8 mouse cellular contexts compared by ENCODE assay signal in genomic region chr4:129049306-129050011, GRCm38 (mm10). TPM values are rescaled to one million over a fixed set of nuclear protein-coding genes. Genes with fewer than 3 reads are reported as not detected.
DNase-seq lines count a peak whose midpoint lies in the region; ATAC-seq lines count a peak whose summit lies in the region.

No protein-coding gene starts in this region.

- H3K9me3 ChIP-seq in heart, embryonic 12.5 days (replicated peaks): no peaks in the 10 kb centered on the region
- no peaks in the 10 kb centered on the region for H3K9me3 ChIP-seq in embryonic facial prominence, embryonic 15.5 days (replicated peaks)
- no peaks in the 10 kb centered on the region for H3K9me3 ChIP-seq in stomach, embryonic 16.5 days (replicated peaks; ENCODE audit: control insufficient read depth, low read length)

- H3K9ac ChIP-seq in heart, embryonic 12.5 days: peak overlapping the region; percentile 64
- peak overlapping the region; percentile 18; the same call in 1 of the 2 replicates for H3K9ac ChIP-seq in embryonic facial prominence, embryonic 15.5 days
- peak overlapping the region; percentile 74 for H3K9ac ChIP-seq in stomach, embryonic 16.5 days (ENCODE audit: low read length)

- intact Hi-C loops in heart, postnatal 25 days (cut with DNase I): loop anchor here (10.0 kb wide), 1 partner anchor 55 kb away; the partner anchor contains the start of gene Ak2

- no peak for DNase-seq in heart, postnatal 25 days (ENCODE audit: low spot score)
- peak; percentile 59 for DNase-seq in R1 (ENCODE audit: low read depth, low spot score)
- peak; percentile 29 to 52 for DNase-seq in kidney, postnatal 4 days
- peak; percentile 36 for DNase-seq in mesoderm, embryonic 11.5 days (ENCODE audit: low read depth, low spot score)
- DNase-seq in gastrocnemius, postnatal 25 days: no peak

- peak overlapping the region; percentile 60 for H3K4me3 ChIP-seq in heart, embryonic 12.5 days
- H3K4me3 ChIP-seq in embryonic facial prominence, embryonic 15.5 days (replicated peaks): peak overlapping the region; percentile 48
- H3K4me3 ChIP-seq in stomach, embryonic 16.5 days (replicated peaks; ENCODE audit: low read length): peak overlapping the region; percentile 64

- peaks cover 34% of the 10 kb centered on the region for H3K27me3 ChIP-seq in heart, embryonic 12.5 days (replicated peaks)
- H3K27me3 ChIP-seq in embryonic facial prominence, embryonic 15.5 days: peaks cover 27% of the 10 kb centered on the region
- peaks cover 11% of the 10 kb centered on the region for H3K27me3 ChIP-seq in stomach, embryonic 16.5 days (ENCODE audit: control insufficient read depth, insufficient read depth, low read length)

- H3K4me1 ChIP-seq in heart, embryonic 12.5 days (replicated peaks): peaks cover 25% of the 10 kb centered on the region
- peaks cover 14% of the 10 kb centered on the region for H3K4me1 ChIP-seq in embryonic facial prominence, embryonic 15.5 days
- peaks cover 14% of the 10 kb centered on the region for H3K4me1 ChIP-seq in stomach, embryonic 16.5 days (ENCODE audit: control insufficient read depth, insufficient read depth, low read length)

- WGBS in heart, embryonic 12.5 days: 3% methylated on average over 23 of the region's 23 CpGs
- WGBS in embryonic facial prominence, embryonic 15.5 days: 3% methylated on average over 23 of the region's 23 CpGs
- WGBS in stomach, embryonic 16.5 days: 3% methylated on average over 23 of the region's 23 CpGs

- H3K4me2 ChIP-seq in heart, embryonic 12.5 days: peak overlapping the region; percentile 97
- H3K4me2 ChIP-seq in embryonic facial prominence, embryonic 15.5 days (replicated peaks): peak overlapping the region; percentile 93
- H3K4me2 ChIP-seq in stomach, embryonic 16.5 days (ENCODE audit: low read depth, low read length): peak overlapping the region; percentile 98

- ATAC-seq in heart, embryonic 12.5 days (ENCODE audit: insufficient number of reproducible peaks, low FRiP score): no peak
- ATAC-seq in embryonic facial prominence, embryonic 15.5 days (ENCODE audit: insufficient number of reproducible peaks, low FRiP score, low TSS enrichment, low read depth): no peak
- no peak for ATAC-seq in stomach, embryonic 16.5 days (ENCODE audit: insufficient read depth, low FRiP score)

- H3K36me3 ChIP-seq in heart, embryonic 12.5 days: no peaks in the 10 kb centered on the region
- H3K36me3 ChIP-seq in embryonic facial prominence, embryonic 15.5 days: no peaks in the 10 kb centered on the region
- H3K36me3 ChIP-seq in stomach, embryonic 16.5 days (ENCODE audit: control insufficient read depth, insufficient read depth, low read length): no peaks in the 10 kb centered on the region

- peak overlapping the region; percentile 47; the same call in 1 of the 2 replicates for H3K27ac ChIP-seq in heart, embryonic 12.5 days (ENCODE audit: poor library complexity, severe bottlenecking)
- peak overlapping the region; percentile 18; the same call in 1 of the 2 replicates for H3K27ac ChIP-seq in embryonic facial prominence, embryonic 15.5 days (replicated peaks)
- peak overlapping the region; percentile 66 for H3K27ac ChIP-seq in stomach, embryonic 16.5 days (ENCODE audit: low read length)

RNA-seq across cellular contexts. Expression of gene Rnf19b, which starts 8.6 kb away (rescaled TPM):
- 8.1 and 8.2 TPM in 2 replicates for polyA plus RNA-seq in heart, embryonic 12.5 days (2016; fragmentation: Nextera tagmentation; extraction: Ambion mirVana)
- 10 to 100 TPM; 21.8 to 21.9 TPM for total RNA-seq in heart, postnatal 25 days (2021)
- polyA plus RNA-seq in embryonic facial prominence, embryonic 15.5 days (2015; fragmentation: Nextera tagmentation; extraction: Ambion mirVana): 10.7 and 11.0 TPM in 2 replicates
- 7.1 and 7.2 TPM in 2 replicates for polyA plus RNA-seq in stomach, embryonic 16.5 days (2015; fragmentation: Nextera tagmentation; extraction: Ambion mirVana)
- total RNA-seq in gastrocnemius, postnatal 25 days (2021): 10 to 100 TPM; 17.8 to 20.2 TPM

RNA-seq across cellular contexts. Expression of gene Tmem54, which starts 55.9 kb away (rescaled TPM):
- 0.24 and 0.34 TPM in 2 replicates for polyA plus RNA-seq in heart, embryonic 12.5 days (2016; fragmentation: Nextera tagmentation; extraction: Ambion mirVana)
- not detected for total RNA-seq in heart, postnatal 25 days (2021)
- polyA plus RNA-seq in embryonic facial prominence, embryonic 15.5 days (2015; fragmentation: Nextera tagmentation; extraction: Ambion mirVana): 26.6 and 26.9 TPM in 2 replicates
- polyA plus RNA-seq in stomach, embryonic 16.5 days (2015; fragmentation: Nextera tagmentation; extraction: Ambion mirVana): 44.2 and 53.2 TPM in 2 replicates
- not detected for total RNA-seq in gastrocnemius, postnatal 25 days (2021)

RNA-seq across cellular contexts. Expression of gene Ak2, which starts 57.7 kb away (rescaled TPM):
- polyA plus RNA-seq in heart, embryonic 12.5 days (2016; fragmentation: Nextera tagmentation; extraction: Ambion mirVana): 164 and 167 TPM in 2 replicates
- total RNA-seq in heart, postnatal 25 days (2021): 10 to 100 TPM; 72.9 to 73.9 TPM
- polyA plus RNA-seq in embryonic facial prominence, embryonic 15.5 days (2015; fragmentation: Nextera tagmentation; extraction: Ambion mirVana): 196 and 203 TPM in 2 replicates
- 199 and 207 TPM in 2 replicates for polyA plus RNA-seq in stomach, embryonic 16.5 days (2015; fragmentation: Nextera tagmentation; extraction: Ambion mirVana)
- 10 to 100 TPM; 27.4 to 36.0 TPM for total RNA-seq in gastrocnemius, postnatal 25 days (2021)

Comparison
In these comparisons a context has a peak if more than half of its experiments do, and no peak if none do; other contexts are left out.
1. H3K9ac ChIP-seq: peak in every context shown above with its lines; median percentile 74 in stomach, embryonic 16.5 days; 64 in heart, embryonic 12.5 days; 18 in embryonic facial prominence, embryonic 15.5 days.
2. DNase-seq: peak in R1 (single experiment), kidney, postnatal 4 days (2 of 2) and mesoderm, embryonic 11.5 days (single experiment); none in heart, postnatal 25 days (single experiment) and gastrocnemius, postnatal 25 days (single experiment).
3. RNA of gene Tmem54, which starts 55.9 kb away (polyA plus RNA-seq): 44.2 to 53.2 TPM in stomach, embryonic 16.5 days and 26.6 to 26.9 TPM in embryonic facial prominence, embryonic 15.5 days; 0.24 to 0.34 TPM in heart, embryonic 12.5 days; every median in the first group is over 10 times any median in the second.
4. Peak in every context shown above with its lines, with median percentiles within 50 percentile points of each other: H3K27ac ChIP-seq, H3K4me2 ChIP-seq and H3K4me3 ChIP-seq.